Mouse (Mus musculus) urinary bladder, postnatal 4 days (tissue): ENCODE measurements around the gene Srpr.

Experiments
- DNase-seq, 2 experiments: peaks; one replicate each; pipeline ENCODE4 v3.0.0; 2021 to 2022; ENCODE audit warnings: low spot score in 2 of 2

Gene Srpr

GRCm38 (mm10) chr9:35257365-35257764 lies 57.4 kb downstream of the Srpr start:
- DNase-seq = no peak

- DNase-seq = no peak
These were observed 62.4 kb downstream of the Srpr start for GRCm38 (mm10) chr9:35262418-35262817.

DNA sequence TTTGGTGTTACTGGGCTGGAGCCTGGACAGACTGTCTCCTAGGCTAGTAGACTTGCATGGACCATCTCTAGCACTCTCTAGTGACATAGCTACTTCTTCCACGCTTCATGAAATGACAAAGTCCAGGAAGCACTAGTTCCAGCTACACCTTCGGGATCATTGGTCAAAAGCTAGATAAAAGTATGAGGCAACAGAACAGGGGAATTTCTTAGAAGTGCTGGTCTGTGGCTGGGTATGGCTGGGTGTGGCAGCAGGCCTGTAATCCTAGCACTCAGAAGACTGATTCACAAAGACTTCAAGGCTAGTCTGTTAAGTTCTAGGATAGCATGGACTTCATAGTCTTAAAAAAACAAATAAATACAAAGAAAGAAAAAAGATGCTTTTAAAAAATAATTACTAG lies 63.5 kb downstream of the Srpr start:
- DNase-seq = no peak

DNA sequence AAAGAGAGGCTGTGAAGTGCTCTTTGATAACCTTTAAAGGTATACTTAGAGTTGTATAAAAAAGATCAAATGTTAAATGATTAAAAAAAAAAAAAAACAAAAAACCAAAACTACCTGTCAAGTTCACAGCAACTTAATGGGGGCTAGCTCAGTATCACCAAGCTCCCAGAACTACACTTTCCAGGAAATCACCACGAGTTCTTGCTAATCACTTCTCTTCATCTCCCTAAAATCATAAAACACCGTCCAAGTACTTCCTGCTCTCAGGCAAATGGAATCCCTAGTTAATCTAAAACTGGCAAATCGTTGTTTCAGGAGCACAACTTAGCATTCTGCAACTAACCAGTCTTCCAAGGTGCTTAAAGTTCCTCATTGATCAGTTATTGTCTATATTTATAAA lies 64.5 kb downstream of the Srpr start:
- DNase-seq = no peak

- peak; percentile 90 to 92 for DNase-seq
These were observed 67.4 kb downstream of the Srpr start, which contains the start of the genes Fam118b and Rpusd4 for GRCm38 (mm10) chr9:35267146-35267975. Gene Fam118b, minus strand, starts transcription at chr9:35267805. Gene Rpusd4, plus strand, starts transcription at chr9:35267865.

DNA sequence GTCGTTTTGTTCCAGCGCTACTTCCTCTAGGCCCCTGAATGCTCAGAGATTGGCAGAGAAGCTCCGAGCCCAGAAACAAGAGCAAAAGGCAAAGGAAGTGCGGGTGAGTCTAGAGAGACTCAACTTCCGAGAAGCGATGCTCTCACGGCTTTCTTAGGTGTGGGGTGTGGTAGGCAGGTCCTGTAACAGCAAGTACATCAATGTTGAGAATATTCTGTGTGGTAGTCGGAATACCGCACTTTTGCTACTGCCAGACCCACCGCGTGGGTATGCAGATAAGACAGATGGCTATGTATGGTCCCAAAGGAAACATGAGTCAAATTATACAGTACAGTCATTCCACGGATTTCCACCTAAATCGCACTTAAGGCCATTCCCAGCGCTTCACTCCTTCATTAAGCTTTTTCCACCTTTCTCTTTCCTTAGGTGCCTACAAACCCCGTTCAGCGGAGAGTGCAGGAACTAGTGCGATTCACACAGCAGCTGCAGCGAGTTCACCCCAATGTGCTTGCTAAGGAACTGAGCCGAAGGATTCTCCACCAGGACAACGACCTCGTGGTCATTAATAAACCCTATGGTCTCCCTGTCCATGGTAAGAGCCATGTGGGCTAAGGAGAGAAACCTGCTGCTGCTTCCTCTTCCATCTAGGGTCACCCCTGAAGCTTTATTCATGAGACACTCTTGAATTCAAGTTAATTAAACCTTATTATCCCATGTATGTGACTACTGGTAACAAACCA lies 68.2 kb downstream of the Srpr start:
- DNase-seq = no peak

DNA sequence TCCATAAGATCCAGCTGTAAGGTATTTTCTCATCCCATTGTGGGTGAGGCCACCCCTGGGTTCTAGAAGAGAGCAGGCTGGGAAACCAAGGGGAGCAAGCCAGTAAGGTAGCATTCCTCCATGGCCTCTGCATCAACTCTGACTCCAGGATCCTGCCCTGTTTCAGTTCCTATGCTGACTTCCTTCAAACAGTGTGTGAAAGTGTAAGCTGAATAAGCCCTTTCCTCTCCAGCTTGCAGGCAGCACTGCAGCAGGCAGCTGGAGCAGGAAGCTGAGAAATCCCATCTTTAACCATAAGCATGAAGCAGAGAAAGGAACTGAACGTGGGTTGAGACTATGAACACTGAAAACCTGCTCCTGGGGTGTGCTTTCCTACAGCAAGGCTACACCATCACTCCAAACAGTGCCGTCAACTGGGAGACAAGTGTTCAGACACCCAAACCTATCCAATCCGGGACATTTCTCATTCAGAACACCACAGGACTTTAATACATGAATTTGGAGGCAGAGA lies 77.9 kb downstream of the Srpr start:
- no peak for DNase-seq

DNA sequence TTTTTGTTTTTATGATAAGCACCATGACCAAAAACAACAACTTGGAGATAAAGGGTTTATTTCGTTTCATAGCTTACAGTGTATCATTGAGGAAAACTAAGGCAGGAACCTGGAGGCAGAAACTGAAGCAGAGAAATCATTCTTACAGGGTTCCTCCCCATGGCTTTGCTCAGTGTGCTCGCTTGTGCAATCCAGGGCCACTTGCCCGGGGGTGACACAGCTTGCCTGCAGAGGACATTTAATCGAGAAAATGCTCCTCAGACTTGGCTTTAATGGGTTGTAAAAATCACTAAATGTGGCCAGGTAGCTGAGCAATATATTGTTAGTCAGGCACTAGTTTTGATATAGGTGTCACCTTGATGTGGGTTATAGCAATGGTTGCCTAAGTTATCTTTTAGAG lies 78.5 kb downstream of the Srpr start:
- DNase-seq = no peak

- DNase-seq = no peak
These were observed 82.3 kb downstream of the Srpr start for GRCm38 (mm10) chr9:35282006-35282850.

GRCm38 (mm10) chr9:35282851-35283200 lies 82.9 kb downstream of the Srpr start:
- DNase-seq = no peak

DNA sequence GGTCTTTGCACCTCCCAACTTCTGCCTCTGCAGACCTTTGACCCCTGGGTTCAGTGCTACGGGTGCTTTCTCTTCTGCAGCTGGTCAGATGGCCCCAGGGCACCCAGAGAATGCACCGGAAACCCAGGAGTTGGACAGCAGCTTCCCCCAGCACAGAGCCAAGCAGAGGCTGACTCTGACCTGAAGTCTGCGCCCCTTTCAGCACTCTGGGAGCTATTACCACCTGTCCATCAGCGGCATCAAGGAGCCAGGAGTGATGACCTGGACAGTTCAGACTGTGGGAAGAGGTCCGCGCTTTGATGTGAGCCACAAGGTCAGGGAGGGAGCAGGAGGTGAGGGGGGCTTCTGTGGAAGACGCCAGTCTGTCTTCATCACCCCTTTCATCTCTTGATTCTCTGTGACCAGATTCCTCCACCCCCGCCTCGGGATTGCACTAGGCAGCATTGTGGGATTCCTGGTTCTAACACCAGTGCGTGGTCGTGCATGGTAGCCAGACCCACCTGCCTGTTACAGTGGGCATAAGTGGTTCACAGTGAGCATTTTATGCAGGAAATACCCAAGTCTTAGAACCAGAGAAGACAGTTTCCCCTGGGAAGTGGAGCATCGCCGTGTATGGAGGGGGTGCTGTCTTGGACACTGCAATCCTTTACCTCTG lies 83.6 kb downstream of the Srpr start:
- no peak for DNase-seq

DNA sequence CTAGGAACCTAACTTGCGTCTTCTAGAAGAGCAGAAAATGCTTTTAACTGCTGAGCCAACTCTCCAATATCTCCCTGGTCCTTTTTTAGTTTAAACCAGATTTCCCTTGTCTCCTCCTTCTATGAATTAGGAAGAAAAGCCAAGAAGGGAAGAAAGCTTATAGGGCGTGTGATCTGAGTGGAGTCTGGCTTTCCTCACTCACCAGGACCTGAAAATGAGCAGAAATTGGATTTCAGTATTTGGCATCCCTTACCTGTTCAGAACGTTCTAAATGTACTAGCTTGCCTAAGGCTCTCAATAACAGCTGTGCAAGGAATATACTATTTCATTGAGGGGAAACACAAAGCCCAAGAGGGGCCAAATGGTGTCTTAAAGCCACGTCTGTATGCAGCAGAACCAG lies 84.4 kb downstream of the Srpr start:
- DNase-seq = no peak

DNA sequence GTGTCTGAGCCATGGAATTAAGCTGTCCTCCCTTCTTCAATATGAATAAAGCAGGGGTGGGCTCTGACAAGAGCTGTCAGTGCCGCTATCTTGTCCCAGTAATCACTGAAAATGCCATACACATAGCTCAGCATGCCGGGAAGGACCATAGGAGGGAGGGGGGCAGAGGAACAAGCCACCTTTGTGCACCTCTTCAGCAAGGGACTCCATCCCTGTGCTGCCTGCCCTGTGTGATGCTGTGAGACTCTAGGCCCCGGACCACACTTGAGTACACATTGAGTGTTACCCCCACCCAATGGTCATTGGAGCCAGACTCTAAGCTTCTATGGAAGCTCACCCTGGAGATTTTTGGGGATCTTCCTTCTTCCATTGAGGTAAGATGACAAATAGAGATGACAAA lies 86.4 kb downstream of the Srpr start:
- DNase-seq = no peak

GRCm38 (mm10) chr9:35289992-35290391 lies 90.0 kb downstream of the Srpr start:
- DNase-seq = no peak

GRCm38 (mm10) chr9:35290417-35290816 lies 90.4 kb downstream of the Srpr start:
- no peak for DNase-seq

DNA sequence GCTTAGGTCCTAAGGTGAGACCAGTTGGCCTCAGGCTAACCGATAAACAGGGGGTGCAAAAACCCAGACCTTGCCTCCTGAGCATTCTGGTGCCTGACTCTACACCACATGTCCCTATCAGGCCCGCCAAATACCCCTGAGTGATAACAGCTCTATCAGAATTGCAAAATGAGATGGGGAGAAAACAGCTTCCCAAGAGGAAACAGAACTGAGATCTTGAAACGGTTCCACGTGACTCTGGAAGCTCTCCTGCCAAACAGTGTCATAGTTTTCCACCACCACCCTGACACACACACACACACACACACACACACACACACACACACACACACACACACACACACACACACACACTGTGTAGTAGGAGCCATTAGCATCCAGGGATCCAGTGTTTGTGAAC lies 90.9 kb downstream of the Srpr start:
- no peak for DNase-seq

DNA sequence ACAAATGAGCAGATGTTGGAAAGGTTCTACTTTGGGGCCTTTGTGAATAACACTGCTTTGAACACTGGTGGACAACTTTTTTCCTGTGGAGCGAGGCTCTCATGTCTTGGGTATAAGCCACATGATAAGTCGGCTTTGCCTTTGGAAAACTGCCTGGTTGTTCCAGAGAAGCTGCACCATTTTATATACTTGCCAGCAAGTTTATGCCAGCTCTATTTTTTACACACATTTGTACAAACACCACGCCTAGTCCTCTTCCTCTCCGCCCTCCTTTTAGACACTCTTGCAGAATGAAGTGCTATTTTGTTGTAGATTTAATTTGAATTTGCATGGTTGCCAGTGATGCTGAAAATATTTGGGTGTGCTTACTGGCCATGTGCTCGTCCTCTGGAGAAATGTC lies 93.5 kb downstream of the Srpr start:
- DNase-seq = no peak
